Mouse (Mus musculus): ENCODE measurements around the gene Arhgef10l.
A peak's percentile ranks its signal among the peaks of the same experiment; 100 is the strongest.

Gene Arhgef10l

GRCm38 (mm10) chr4:140693513-140693912 lies 27.7 kb upstream of the Arhgef10l start:
- DNase-seq: no peak

GRCm38 (mm10) chr4:140691481-140691880 lies 25.7 kb upstream of the Arhgef10l start:
- DNase-seq: no peak

DNA sequence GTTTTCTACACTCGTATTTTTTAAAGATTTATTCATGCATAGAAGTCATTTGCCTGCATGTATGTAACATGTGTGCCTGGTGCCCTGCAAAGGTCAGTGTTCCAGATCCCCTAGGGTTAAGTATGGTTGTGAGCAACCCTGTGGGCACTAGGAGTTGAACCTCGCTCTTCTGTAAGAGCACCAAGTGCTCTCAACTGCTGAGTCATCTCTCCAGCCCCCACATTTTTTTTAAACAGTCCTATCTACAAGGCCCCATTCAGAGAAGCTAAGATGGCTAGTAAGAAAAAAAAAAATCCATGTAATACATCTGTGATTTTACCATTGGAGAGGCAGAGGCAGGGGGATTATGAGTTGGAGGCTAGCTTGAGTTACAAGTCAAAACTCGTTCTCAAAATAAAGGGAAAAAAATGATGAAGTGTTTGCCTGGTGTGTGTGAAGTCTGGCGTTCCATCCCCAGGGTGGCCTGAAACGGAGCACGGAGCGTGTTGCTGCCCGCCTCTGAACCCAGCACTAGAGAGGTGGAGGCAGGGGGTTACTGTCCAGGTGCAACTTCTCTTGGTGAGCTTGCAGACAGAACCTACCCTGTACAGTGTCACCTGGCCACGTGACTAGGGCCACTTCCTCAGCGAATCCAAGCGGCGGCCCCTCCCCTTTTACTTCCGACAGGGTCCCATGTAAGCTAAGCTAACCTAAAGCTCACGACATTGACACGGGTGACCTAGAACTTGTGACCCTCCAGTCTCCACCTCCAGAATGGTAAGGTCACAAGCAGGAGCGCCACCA lies 24.3 kb upstream of the Arhgef10l start:
- no peak for DNase-seq

DNA sequence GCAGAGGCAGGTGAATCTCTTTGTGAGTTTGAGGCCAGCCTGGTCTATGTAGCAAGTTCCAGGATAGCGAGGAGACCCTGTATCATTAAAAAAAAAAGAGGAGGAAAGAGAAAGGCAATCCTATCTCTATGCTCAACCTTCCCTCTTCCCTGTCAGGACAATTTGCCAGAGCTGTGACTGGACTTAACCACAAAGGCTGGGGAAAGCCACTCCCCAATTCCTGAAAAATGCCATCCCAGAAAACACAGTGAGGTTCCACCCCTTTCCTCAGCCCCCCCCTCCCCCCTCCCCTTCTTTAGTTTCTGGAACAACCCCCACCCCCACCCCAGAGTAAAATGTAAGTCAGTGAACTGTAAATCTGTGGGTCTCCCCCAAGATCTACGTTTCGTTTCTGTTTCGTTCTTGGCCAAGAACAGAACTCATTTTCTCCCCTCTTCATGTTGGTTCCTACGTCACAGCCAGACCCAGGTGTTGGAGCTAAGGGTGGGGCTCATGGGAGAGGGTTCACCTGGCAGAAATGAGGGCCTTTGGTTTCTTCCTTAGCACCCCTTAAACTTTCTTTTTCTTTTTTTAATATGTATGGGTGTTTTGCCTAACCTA lies 23.1 kb upstream of the Arhgef10l start:
- no peak for DNase-seq

- no peak for DNase-seq
Measured at GRCm38 (mm10) chr4:140688044-140688825, 22.4 kb upstream of the Arhgef10l start.

GRCm38 (mm10) chr4:140684881-140685303 lies 19.1 kb upstream of the Arhgef10l start:
- DNase-seq: no peak

- no peak for DNase-seq
Measured at GRCm38 (mm10) chr4:140684141-140684871, 18.5 kb upstream of the Arhgef10l start.

DNA sequence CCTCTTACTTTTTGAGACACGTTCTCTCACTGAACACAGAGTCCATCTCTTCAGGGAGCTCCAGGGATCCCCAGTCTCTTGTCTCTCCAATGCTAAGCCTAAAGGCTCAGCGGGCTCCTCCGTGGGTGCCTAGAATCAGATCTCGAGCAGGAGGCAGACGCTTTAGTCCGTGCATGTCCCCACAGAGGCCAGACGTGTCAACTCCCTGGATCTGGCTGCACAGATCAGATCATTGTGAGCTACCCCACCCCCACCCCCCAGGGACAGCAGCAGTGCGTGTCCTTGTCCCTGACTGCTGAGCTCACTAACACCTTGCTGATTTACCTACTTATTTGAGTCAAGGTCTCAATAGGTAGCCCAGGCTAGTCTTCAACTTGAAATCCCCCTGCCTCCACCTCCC lies 17.8 kb upstream of the Arhgef10l start:
- DNase-seq: no peak

- DNase-seq: no peak
Measured at GRCm38 (mm10) chr4:140680731-140681397, 15.1 kb upstream of the Arhgef10l start.

GRCm38 (mm10) chr4:140679723-140680380 lies 14.0 kb upstream of the Arhgef10l start:
- DNase-seq: peak; percentile 83

GRCm38 (mm10) chr4:140679038-140679437 lies 13.2 kb upstream of the Arhgef10l start:
- peak; percentile 50 for DNase-seq

DNA sequence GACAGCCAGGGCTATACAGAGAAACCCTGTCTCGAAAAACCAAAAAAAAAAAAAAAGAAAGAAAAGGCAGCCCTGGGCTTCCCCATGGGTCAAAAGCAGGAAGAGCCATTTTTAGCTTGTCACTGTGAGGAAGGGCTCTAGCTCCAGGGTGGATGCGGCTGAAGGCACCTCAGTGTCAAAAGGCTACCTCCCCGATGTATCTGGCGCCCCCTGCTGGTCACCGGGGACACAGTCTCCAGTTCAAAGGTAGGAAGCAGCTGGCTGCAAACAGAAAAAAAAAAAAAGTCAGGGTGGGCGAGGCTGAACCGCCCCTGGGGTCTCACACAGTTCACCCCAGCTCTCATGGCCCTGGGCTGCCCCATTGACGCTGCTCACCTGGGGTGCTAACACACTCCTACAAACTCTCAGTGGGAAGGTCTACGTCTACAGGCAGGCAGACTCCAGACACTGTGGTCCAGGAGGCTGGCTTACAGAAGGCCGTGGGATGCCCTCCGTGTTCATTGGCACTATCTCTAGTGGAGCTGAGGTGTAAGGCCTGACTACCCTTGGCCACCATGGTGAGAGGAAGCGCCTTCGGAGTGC lies 8.6 kb upstream of the Arhgef10l start:
- DNase-seq: peak; percentile 81

DNA sequence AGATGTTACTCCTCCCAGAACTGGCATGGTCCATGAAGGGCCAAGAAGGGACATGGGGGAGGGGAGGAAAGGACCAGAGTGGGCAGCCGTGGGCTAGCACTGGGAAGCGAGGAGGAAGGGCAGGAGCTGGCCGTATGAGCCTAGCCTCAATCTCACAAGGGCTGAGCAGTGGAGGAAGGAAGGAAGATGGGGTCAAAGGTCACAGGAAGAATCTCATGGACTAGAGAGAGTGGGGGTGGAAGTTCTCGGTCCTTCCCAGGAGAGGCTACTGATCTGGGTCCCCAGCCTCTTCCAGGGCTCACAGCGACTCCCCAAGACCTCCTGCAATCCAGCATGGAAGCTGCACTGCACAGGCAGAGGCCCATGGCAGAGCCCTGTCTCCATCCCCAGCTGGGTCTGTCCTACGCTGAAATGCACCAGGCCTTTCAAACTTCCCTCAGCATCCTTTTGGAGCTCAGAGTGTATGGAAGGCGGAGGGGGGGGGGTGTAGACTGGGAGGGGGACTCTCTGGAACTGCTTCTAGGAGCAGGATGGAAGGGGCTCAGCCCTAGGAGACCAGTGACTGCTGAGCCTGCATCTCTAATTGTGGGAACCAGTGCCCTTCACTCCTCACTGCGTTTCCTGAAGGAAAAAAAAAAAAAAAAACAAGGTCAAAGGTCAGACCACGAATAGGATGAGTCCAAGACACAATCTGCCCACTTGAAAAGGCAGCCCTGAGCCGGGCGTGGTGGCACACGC lies 7.9 kb upstream of the Arhgef10l start:
- no peak for DNase-seq

GRCm38 (mm10) chr4:140667802-140668201 lies 2.0 kb upstream of the Arhgef10l start:
- DNase-seq: no peak

DNA sequence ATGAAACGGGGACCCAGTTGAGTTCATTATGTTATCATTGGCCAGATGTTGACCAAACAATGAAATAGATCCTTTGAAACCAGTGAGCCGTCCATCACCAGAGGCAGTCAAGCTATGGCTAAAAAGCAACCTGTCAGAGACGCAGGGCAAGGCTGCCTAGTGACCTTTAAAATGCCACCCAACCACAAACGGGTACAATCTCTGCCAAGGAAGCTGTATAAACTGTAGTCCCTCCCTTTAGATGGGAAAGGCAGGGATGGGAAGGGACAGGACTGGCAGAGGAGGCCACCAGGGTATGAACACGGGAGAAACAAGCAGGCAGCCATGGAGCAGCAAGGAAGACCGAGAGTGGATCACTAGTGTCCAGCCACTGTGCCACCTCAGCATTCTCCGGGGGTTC lies 759 bp downstream of the Arhgef10l start:
- DNase-seq: no peak

- peak; percentile 4 for DNase-seq
Measured at GRCm38 (mm10) chr4:140662882-140663585, 2.8 kb downstream of the Arhgef10l start.

- DNase-seq: peak; percentile 4
Measured at GRCm38 (mm10) chr4:140662453-140662852, 3.4 kb downstream of the Arhgef10l start.

GRCm38 (mm10) chr4:140661406-140662022 lies 4.3 kb downstream of the Arhgef10l start:
- DNase-seq: peak; percentile 3

All from right cerebral cortex, postnatal 14 days (tissue).